Mouse (Mus musculus): ENCODE measurements around the gene Atxn7l1. TPM values are rescaled to one million over a fixed set of nuclear protein-coding genes. Genes with fewer than 3 reads are reported as not detected.
A peak's percentile ranks its signal among the peaks of the same experiment; 100 is the strongest.

Gene Atxn7l1
- total RNA-seq, 2 experiments from 2014 or later, result 44.6 to 85.5 TPM

GRCm38 (mm10) chr12:33180421-33180820 is 32.9 kb downstream of the Atxn7l1 start:
- ATAC-seq (replicated peaks; ENCODE audit: poor library complexity, severe bottlenecking), result no peak

DNA sequence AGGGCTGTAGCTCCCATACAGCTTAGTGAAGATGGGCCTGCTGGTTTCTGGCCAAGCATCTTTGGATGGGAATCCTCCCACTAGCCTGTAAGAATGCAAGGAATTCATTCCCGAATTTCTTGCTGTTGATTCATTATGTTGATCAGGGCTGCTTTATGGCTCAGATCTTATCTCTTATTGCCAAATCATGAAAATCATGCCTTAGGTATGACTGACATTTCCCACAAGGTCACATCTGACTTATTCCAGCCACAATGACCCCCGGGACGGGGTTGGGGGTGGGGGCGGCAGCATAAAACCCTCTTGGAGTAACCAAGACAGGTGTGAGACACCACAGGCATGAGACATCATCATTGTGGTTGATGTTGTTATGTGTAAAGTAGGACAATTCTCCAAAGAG is 34.4 kb downstream of the Atxn7l1 start:
- ATAC-seq (replicated peaks; ENCODE audit: poor library complexity, severe bottlenecking), result no peak

GRCm38 (mm10) chr12:33182428-33183137 is 35.1 kb downstream of the Atxn7l1 start:
- ATAC-seq (replicated peaks; ENCODE audit: poor library complexity, severe bottlenecking), result peak; percentile 81

- no peak for ATAC-seq (replicated peaks; ENCODE audit: poor library complexity, severe bottlenecking)
These were observed 35.7 kb downstream of the Atxn7l1 start for GRCm38 (mm10) chr12:33183138-33183627.

GRCm38 (mm10) chr12:33184137-33184536 is 36.6 kb downstream of the Atxn7l1 start:
- no peak for ATAC-seq (replicated peaks; ENCODE audit: poor library complexity, severe bottlenecking)

DNA sequence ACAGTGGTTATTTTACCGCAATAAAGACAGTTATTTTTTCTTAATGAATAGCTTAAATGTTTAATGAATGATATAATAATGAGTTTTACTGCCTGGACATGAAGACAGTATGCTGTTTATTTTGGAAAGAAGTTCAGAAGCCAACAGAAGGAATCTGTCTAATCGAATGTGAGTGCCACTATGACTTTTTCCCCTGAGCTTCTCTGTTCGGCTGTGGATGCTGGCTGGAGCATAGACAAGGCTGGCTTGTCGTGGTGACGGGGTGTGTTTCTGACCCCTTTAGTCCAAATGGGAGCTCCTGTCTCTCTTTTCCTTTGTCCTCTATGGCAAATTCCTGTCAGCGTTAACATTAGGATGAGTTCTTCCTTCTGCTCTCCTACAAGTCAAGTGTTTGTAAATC is 37.6 kb downstream of the Atxn7l1 start:
- no peak for ATAC-seq (replicated peaks; ENCODE audit: poor library complexity, severe bottlenecking)

- no peak for ATAC-seq (replicated peaks; ENCODE audit: poor library complexity, severe bottlenecking)
These were observed 38.8 kb downstream of the Atxn7l1 start for GRCm38 (mm10) chr12:33186331-33186730.

DNA sequence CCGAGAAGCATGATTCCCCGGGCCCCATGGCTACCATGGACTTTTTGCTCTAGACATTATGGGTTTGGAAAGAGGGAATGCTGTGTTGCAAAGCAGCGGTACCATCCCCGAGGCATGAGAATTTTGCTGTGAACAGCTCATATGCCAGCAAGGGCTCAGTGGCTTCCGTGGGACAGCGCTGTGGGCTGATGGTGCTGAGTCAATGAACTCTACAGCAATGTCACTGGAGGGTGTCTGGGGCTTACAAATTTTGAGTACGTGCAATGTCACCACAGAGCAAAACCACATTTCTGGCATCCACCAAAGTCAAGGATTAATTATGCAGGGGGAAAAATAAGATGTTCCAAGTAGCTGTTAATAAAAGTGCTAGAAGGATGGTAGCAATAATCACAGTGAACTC is 42.6 kb downstream of the Atxn7l1 start:
- no peak for ATAC-seq (replicated peaks; ENCODE audit: poor library complexity, severe bottlenecking)

GRCm38 (mm10) chr12:33190633-33191032 is 43.1 kb downstream of the Atxn7l1 start:
- ATAC-seq (replicated peaks; ENCODE audit: poor library complexity, severe bottlenecking), result no peak

GRCm38 (mm10) chr12:33193408-33193901 is 46.0 kb downstream of the Atxn7l1 start:
- no peak for ATAC-seq (replicated peaks; ENCODE audit: poor library complexity, severe bottlenecking)

GRCm38 (mm10) chr12:33195175-33195574 is 47.7 kb downstream of the Atxn7l1 start:
- ATAC-seq (replicated peaks; ENCODE audit: poor library complexity, severe bottlenecking), result no peak

DNA sequence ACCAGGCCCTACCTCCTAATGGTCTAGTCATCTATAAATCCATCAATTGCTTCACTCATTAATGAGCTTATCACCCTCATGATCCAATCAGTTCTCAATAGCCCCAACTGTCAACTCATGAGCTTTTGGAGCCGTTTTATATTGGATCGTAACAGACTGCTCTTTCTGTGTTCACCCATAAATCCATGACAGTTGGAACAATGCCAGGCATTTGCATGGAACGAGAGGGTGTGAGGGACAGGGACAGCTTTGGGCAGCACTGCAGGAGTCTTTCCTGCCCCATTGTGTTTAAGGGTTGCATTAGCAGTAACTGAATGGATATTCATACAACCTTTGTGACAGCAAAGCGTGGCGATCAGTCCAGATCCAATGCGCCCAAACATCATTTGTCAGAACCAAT is 49.8 kb downstream of the Atxn7l1 start:
- no peak for ATAC-seq (replicated peaks; ENCODE audit: poor library complexity, severe bottlenecking)

DNA sequence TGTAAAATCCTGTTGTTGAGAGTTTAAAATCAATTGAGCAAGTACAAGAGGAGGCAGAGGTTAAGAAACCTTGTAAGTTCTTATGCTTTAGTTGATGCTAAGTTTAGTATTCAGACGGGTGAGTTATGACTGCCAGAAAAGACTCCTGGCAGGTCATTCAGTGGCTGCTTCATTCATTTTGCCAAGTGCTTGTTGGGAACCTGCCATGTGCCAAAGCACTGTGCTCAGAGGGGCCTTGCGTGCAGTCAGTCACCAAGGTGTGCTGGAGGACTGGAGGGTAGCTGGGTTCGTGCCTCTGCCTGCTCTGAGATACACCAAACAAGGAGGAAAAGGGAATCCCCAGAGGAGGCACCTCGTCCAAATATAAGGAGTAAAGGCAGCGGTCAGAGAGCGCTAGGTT is 50.3 kb downstream of the Atxn7l1 start:
- ATAC-seq (replicated peaks; ENCODE audit: poor library complexity, severe bottlenecking), result no peak

GRCm38 (mm10) chr12:33201068-33201467 is 53.6 kb downstream of the Atxn7l1 start:
- ATAC-seq (replicated peaks; ENCODE audit: poor library complexity, severe bottlenecking), result no peak

DNA sequence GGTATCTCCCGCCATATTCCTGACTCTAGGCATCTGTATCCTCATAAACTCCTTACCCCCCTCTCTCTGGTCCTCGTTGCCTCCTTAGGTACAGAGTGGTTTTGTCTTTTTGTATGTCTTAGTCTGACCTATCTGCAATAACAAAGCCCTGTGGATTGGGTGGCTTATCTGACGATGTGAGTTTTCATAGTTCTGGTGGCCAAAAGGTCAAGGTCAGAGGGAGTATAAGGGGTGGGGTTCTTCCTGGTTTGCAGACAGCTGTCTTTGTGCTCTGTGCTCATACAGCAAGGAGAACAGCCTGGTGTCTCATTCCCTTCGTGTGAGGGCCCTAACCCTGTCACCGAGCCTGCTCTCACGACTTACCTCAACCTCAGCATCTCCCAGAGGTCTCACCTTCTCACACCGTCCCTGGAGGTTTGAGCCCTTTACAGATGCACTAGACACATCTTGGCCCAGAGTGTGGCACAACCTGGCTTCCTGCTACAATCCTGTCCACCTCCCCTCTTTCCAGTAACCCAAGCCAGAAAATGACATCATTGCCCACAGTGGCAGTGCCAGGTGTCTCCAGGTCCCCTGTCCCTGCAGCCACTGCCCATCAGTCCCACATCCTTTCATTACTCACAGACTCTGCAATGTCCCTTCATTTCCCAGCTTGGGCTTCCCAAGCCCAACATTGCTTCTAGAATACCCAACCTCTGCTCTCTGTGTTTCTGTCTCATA is 54.2 kb downstream of the Atxn7l1 start:
- no peak for ATAC-seq (replicated peaks; ENCODE audit: poor library complexity, severe bottlenecking)

DNA sequence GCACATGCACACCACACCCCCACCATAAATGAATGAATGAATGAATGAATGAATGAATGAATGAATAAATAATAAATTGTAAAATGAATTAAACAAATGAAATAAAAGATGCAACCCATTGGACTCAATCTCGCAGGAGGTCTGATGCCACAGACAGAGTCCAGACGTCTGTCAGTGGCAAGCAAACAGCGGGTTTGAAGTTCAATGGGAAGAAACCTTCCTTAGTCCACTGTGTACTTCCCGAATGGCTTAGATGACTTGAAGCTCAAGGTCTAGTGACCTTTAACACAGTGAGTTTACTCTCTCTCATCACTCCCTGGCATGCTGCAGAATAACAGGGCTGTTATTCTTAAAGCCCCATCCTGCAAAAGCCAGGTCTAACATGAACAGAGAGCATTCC is 57.8 kb downstream of the Atxn7l1 start:
- no peak for ATAC-seq (replicated peaks; ENCODE audit: poor library complexity, severe bottlenecking)

- no peak for ATAC-seq (replicated peaks; ENCODE audit: poor library complexity, severe bottlenecking)
These were observed 58.8 kb downstream of the Atxn7l1 start for GRCm38 (mm10) chr12:33206300-33206699.

DNA sequence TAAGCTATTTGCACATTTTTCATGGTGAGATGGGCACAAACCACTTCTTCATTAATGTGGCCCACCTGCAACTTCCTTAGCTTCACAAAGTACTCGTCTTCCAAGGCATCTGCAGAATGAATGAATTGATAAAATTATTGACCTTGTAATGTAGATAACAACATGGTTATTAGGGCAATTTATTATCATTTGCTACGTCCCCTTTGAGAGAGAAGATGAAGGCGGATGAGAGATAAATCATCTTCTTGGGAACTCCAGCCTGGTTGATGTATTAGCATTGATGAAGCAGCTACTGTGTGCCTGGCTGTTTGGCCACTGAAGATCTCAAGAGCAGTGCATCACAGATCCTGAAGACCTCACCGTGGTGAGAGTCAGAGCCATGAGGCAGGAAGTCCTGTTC is 63.4 kb downstream of the Atxn7l1 start:
- ATAC-seq (replicated peaks; ENCODE audit: poor library complexity, severe bottlenecking), result no peak

GRCm38 (mm10) chr12:33218215-33218859 is 70.8 kb downstream of the Atxn7l1 start:
- no peak for ATAC-seq (replicated peaks; ENCODE audit: poor library complexity, severe bottlenecking)

DNA sequence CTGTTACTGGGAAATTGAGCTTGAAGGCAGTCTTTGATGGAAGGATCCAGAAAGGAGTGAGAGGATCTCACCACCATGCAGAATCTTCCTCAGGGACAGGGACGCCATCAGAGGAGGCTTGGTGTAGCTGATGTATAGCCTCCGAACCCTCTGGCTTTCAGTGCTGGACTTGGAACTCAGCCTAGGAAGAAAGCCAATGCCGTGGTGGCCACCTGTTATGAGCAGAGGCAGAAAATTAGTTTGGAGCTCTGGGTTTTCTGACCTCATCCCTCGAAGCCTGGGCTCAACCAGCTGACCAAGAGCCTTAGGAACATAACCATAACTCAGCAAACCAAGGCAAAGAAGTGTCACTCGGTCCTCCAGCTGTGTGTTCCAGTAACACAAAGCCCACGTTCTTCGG is 71.9 kb downstream of the Atxn7l1 start:
- ATAC-seq (replicated peaks; ENCODE audit: poor library complexity, severe bottlenecking), result no peak

DNA sequence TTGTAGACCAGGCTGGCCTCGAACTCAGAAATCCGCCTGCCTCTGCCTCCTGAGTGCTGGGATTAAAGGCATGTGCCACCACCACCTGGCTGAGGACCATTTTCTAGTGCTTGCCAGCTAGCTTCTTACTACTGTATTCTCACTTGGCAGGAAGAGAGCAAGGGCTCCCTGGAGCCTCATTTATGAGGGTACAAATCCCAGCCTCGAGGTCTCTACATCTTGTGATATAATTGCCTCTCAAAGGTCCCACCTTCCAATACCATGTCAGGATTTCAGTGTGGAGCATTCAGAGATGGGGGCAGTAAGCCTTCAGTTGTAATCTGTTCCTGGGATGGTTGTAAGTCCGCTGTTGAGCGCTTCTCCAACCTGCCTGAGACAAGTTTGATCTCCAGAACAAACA is 72.6 kb downstream of the Atxn7l1 start:
- ATAC-seq (replicated peaks; ENCODE audit: poor library complexity, severe bottlenecking), result no peak
